Mouse (Mus musculus) cerebellum, adult (tissue): ENCODE data around the gene Snx5.

Experiments used
- ATAC-seq: cut with Nextera tagmentation; 2 replicates; pipeline ENCODE4 v1.9.2; 2017; ENCODE audit warnings: mild to moderate bottlenecking, moderate library complexity, mixed read lengths; ENCODE audit not compliant: insufficient number of reproducible peaks, low FRiP score, low TSS enrichment

Gene Snx5

DNA sequence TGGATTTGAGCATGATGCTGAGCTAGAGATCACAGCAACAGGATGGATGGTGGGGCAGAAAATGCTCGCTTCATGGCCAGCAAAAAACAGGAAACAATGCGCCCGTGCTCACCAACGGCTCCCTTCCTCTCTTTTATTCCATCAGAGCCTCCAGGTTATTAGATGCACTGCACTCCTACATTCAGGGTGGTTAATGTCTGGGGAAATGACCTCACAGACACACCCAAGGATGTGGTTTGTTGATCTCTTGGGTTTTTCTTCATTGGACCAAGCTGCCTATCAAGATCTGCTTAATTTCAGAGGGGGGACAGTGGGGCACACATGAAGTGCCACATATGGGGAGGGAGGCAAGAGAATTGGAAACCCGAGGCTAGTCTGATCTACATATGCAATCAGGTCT lies 39.6 kb downstream of the Snx5 start:
- no peak for ATAC-seq

DNA sequence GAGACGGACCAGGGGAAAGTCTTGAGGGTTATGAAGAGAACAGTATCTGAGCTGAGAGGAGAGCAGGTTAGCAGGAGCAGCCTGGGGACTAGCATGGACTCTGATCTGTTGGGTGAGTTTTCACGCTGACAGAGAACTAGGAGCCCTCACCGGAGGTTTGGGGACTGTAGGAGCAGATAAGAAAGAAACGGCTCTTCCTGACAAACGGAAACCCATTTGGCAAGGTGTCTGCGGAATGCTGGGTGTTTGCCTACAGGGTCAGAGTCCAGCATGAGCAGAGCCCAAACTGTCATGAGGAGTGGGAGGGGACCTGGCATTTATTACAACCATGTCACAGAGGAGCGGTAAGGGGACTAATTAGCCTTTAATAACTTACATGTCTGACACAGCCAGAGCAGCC lies 40.2 kb downstream of the Snx5 start:
- ATAC-seq = no peak

DNA sequence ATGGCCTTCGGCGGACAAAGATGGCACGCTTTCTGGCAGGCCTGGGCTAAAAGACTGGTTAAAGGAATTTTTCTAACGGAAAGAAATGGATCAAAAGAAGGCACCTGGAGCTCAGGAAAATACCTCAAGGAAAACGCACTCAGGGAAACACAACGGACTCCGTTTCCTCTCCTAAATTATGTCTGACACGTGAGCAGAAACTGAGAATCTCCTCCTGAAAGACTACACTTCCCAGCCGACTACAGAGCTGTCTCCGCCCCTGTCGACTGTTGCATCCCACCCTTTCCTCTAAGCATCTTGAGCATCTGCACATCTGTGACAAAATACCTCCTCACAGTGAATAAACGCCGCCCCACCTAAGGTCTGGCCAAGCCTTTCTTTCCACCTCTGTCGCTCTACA lies 41.1 kb downstream of the Snx5 start:
- ATAC-seq = no peak

DNA sequence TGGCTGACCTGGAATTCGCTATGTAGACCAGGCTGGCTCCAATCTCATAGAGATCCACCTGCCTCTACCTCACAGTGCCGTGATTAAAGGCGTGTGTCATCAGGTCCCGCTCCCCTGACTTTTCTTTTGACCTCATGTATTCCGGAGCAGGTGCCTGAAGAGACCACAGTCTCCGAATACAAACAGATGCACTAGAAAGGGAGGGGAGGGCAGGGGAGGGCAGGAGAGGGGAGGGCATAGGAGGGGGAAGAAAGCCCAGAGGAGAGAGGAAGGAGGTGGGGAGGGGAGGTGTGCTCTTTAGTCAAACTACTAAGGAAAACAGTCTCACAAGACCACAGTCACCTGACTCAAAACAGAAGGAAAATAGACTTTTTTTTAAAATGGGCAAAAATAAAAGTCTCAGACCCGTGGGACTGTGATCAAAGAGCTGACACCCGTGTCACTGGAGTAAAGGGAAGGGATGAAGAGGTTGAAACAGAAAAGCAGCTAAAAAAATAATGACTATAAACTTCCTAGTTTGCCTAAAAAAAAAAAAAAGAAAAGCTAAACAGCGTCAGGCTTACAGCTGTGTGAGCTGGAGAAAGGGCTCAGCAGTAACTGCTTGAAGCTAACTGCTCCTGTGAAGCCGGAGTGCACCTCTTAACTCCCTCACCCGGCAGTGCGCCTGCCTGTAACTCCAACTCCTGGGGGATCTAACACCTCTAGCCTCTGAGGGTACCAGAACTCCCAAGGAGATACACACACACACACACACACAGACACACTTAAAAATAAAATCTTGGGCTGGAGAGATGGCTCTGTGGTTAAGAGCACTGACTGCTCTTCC lies 42.0 kb downstream of the Snx5 start:
- no peak for ATAC-seq

DNA sequence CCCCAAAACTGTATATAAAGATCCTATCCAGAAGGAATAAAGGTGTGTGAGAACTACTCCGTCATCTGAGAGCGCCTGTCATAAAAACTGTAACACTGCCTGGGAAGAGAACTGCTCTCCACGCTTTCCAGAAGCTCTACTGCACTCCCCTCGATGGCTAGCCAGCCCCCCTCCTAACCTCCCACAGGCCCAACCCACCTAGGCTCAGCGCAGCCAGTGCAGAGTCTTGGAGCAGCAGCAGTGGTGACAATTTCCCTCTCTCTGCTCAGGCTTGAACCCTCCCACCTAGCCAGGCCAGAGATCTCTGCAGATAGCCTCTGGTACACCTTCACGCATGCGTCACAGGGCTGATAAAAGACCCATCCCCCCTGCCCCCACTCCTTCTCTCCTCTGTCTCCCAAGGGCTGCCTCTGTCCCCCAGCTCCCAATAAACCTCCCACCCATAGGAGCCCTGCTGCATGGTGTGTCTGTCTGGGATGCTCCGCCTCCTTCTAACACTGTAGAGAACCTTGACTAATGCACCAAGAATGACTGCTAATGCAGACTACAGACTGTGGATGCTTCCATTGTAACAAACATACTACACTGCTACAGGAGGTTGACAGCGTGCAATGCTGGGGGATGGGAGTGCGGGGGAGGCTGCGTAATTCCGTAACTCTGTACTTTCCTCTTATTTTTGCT lies 43.7 kb downstream of the Snx5 start:
- ATAC-seq = no peak

DNA sequence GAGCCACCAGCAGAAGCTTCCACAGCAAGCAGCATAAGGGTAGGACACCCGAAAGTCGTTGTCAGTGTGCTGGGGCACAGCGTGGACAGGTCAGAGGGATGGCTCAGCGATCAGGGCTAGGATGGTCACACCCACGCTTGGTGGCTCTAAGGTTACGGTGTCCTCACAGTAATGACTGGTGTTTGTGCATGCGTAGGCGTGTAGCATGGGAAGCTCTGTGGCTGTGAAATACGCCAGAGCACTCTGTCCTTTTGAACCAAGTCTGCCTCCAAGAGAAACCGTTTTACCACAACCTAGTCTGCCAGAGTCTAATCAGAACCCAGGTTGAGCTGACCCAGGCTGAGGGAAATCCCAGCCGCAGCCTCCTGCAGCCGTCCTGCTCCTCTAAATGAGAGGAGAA lies 46.4 kb downstream of the Snx5 start:
- no peak for ATAC-seq

GRCm38 (mm10) chr2:144215601-144216000 lies 55.1 kb downstream of the Snx5 start:
- no peak for ATAC-seq

DNA sequence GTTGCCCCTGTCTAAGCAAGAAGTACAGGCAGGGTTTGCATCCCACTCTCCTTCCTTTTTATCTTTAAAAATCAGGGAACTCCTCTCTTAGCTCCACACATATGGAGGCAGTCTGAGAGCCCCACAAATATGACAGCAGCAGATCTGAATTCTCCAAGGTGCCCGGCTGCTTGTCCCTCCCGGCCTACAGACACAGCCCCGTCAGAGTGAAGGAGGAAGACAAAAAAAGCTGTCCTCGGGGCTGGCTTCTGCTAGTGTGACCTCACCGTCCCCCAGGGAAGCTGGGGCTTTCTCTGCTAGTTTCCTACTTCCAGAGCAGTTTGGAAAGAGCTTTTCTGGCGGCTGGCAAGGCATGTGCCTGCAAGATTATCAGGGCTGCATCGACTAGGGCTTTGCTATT lies 55.5 kb downstream of the Snx5 start:
- ATAC-seq = no peak

DNA sequence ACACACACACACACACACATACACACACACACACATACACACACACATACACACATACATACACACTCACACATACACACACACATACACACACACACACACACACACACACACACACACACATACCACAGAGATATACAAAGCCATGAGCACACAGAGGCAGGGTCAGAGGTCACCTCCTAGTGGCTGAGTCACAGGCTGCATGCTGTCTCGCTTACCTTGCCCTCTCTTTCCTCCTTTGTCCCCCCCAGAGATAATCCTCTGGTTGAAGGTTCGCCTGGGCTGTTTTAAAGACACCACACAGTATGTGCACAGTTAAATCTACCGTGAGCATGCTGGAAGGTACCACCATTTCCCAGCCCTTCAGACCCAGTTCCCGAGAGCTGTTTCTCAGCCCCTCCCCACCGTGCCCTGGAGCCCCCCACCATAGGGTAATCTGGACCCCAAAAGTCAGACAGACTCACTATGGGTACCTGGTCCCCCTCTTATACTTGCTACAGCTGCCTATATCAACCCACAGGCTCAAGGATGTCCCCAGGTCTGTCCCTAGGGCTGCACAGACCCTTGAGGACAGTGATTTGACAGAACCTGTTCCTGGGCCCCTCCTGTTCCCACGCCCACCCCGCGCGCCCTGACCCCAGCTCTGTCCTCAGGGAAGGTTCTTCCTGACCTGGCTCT lies 56.1 kb downstream of the Snx5 start:
- ATAC-seq = no peak

DNA sequence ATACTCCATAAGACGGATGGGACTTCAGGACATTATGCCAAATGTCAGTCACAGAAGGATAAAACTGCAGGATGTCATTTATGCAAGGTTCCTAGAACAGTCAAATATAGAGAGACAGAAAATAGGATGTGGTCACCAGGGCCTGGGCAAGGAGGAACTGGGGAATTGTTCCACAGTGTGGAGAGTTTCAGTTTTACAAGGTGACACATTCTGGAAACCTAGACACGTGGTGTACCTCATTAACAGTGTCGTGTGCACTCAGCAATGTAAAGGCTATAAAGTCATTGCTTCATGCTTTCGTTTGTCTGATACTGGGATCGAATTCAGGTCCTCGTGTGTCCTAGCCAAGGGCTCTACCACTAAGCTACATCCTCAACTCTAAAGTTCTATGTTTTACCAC lies 56.9 kb downstream of the Snx5 start:
- ATAC-seq = no peak

DNA sequence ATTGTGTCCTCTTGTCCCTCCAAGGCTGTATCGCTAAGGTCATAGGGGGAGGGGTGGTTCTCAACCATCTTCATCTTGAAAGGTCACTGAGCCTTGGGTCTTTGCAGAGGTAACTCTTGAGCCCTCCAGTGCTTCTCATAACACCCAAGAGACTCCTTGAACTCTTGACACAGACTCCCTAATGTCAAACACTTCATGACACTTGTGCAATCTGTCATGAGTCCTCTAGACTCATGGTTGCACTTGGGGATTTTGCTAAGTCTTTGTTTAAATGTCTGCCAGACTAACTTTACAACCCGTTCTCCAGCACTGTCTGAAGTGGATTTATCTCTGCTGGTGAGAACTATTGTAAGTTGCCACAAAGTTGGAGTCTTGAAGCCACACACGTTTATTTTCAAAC lies 61.3 kb downstream of the Snx5 start:
- no peak for ATAC-seq

GRCm38 (mm10) chr2:144207365-144207764 lies 63.3 kb downstream of the Snx5 start:
- no peak for ATAC-seq

DNA sequence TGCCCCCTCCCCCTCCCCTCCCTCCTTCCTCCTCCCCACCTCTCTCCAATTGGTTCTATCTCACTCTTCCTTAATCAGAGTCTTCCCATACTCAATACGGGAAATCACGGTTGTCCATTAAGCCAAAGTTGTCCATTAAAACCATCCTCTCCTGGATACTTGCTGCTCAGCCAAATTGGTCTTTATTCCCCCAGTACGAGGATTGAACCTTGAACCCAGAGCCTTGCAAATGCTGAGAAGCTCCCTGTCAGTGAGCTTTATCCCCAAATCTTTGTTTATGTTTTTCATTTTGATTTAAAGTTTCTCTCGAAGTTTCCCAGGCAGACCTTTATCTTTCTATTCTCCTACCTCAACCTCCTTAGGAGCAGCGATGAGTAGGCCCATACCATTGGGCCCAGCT lies 67.7 kb downstream of the Snx5 start:
- ATAC-seq = no peak

DNA sequence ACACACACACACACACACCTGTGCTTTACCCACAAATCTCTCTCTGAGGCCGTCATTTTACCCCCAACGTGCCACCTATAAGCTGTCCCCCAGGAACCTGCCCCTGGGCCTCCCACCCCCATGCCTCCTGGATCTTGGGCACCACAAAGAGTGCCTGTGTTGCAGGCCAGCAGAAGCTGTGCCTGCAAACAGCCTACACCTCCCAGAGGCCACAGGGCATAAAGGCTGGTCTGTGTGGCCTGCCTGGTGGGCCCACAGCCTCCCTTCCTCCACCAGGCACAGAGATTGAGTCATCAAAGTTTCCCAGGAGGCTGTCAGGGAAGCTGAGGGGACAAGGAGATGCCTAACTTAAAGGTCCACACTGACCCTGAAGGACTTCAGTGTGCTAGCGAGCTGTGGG lies 68.1 kb downstream of the Snx5 start:
- ATAC-seq = no peak

GRCm38 (mm10) chr2:144202151-144202550 lies 68.6 kb downstream of the Snx5 start:
- ATAC-seq = no peak
